Mouse (Mus musculus): Measurements from ENCODE around the gene Ptprn2. TPM values are rescaled to one million over a fixed set of nuclear protein-coding genes. Genes with fewer than 3 reads are reported as not detected.
"Not testable (repeated sequence)": the region's sequence is repeated elsewhere in the genome, so short reads cannot be mapped to it uniquely, and the experiment has no call there.

Ptprn2 gene
- polyA plus RNA-seq, 1 experiment from 2014 or later = 0.79 TPM

DNA sequence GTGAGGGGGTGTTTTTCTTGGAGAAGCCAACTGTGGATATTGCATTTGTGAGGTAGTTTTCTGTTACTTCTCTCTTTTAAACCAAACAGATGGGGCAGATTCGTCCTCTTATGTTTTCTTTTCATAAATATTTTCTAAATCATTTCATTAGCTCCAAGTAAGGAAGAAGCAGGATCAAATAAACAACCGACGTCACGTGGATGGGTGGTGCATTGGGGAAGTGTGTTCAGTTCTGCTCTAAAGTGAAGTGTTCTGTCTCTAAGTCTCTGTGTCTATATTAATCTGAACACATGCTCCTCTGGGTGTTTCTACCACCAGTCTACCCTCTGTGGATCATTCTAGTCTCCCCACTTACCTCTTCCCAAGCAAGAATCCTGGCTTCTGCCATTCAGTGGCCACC, 70.4 kb downstream of the Ptprn2 start:
- Histone ChIP-seq H3K36me3 (replicated peaks; ENCODE audit: control insufficient read depth, insufficient read depth, low read depth, low read length) (no peaks in the 10 kb centered on the region), H3K9ac (replicated peaks; ENCODE audit: low read length) (no peak overlapping the region), H3K9me3 (replicated peaks; ENCODE audit: control insufficient read depth, low read length) (no peaks in the 10 kb centered on the region), H3K27me3 (ENCODE audit: control insufficient read depth, insufficient read depth, low read length) (no peaks in the 10 kb centered on the region), H3K4me1 (ENCODE audit: control insufficient read depth, insufficient read depth, low read length) (no peaks in the 10 kb centered on the region), H3K27ac (replicated peaks; ENCODE audit: low read depth, low read length) (no peak overlapping the region), H3K4me2 (ENCODE audit: low read depth, low read length) (no peak overlapping the region), H3K4me3 (ENCODE audit: low read depth, low read length) (no peak overlapping the region)
- ATAC-seq (replicated peaks; ENCODE audit: insufficient number of reproducible peaks, low FRiP score, low TSS enrichment, low read depth) = no peak
- DNase-seq (ENCODE audit: low spot score) = no peak
- 79% methylated on average over 4 of the region's 4 CpGs for WGBS

DNA sequence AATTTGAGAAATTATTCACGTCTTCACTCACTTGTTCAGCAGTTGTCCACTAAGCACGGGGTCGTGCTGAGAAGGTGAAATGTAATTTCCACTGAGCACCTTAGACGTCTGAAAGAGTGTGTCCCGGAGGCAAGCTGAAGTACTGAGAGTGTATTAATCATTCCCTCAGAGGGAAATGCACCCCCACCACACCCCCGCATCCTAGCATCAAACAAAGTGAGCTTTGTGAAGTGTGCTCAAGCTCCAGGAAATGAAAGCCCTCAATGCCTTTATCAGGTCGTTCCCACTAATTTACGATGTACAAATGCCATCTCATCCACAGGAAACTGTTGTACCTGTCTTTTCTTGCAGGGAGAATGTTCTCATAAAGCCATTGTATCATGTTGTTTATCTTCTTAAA, 78.9 kb downstream of the Ptprn2 start:
- Histone ChIP-seq H3K27me3 (ENCODE audit: control insufficient read depth, insufficient read depth, low read length) (no peaks in the 10 kb centered on the region), H3K27ac (replicated peaks; ENCODE audit: low read depth, low read length) (no peak overlapping the region), H3K4me2 (ENCODE audit: low read depth, low read length) (no peak overlapping the region), H3K9me3 (replicated peaks; ENCODE audit: control insufficient read depth, low read length) (no peaks in the 10 kb centered on the region), H3K4me1 (ENCODE audit: control insufficient read depth, insufficient read depth, low read length) (no peaks in the 10 kb centered on the region), H3K36me3 (replicated peaks; ENCODE audit: control insufficient read depth, insufficient read depth, low read depth, low read length) (no peaks in the 10 kb centered on the region), H3K4me3 (ENCODE audit: low read depth, low read length) (no peak overlapping the region), H3K9ac (replicated peaks; ENCODE audit: low read length) (no peak overlapping the region)
- no peak for DNase-seq (ENCODE audit: low spot score)
- 67% methylated on average over 8 of the region's 8 CpGs for WGBS
- ATAC-seq (replicated peaks; ENCODE audit: insufficient number of reproducible peaks, low FRiP score, low TSS enrichment, low read depth) = no peak

DNA sequence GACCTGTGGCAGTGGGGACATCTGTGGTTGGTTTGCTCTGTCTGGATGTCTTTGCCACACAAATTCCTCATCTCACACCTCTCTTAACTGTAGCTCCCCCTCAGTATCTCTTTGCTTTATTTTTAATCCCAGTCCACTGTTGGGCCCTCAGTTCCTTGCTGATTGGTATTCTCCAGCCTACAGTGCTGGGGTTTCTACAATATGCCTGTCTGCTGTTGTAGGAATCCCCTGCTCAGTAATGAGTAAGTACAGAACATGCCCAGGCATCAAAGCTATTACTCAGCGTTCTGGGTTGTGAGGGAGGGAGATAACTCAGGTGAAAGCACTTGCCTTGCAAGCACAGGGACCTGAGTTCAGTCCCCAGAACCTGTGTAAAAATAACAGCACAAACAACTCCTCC, 81.2 kb downstream of the Ptprn2 start:
- H3K4me2 ChIP-seq (ENCODE audit: low read depth, low read length) = no peak overlapping the region
- H3K9me3 ChIP-seq (replicated peaks; ENCODE audit: control insufficient read depth, low read length) = no peaks in the 10 kb centered on the region
- ATAC-seq (replicated peaks; ENCODE audit: insufficient number of reproducible peaks, low FRiP score, low TSS enrichment, low read depth) (no peak), DNase-seq (ENCODE audit: low spot score) (no peak)
- no peak overlapping the region for H3K9ac ChIP-seq (replicated peaks; ENCODE audit: low read length)
- 70% methylated on average over 1 of the region's 1 CpGs for WGBS
- H3K4me1 ChIP-seq (ENCODE audit: control insufficient read depth, insufficient read depth, low read length) = no peaks in the 10 kb centered on the region
- no peaks in the 10 kb centered on the region for H3K27me3 ChIP-seq (ENCODE audit: control insufficient read depth, insufficient read depth, low read length)
- H3K36me3 ChIP-seq (replicated peaks; ENCODE audit: control insufficient read depth, insufficient read depth, low read depth, low read length) = no peaks in the 10 kb centered on the region
- H3K4me3 ChIP-seq (ENCODE audit: low read depth, low read length) = no peak overlapping the region
- H3K27ac ChIP-seq (replicated peaks; ENCODE audit: low read depth, low read length) = no peak overlapping the region

DNA sequence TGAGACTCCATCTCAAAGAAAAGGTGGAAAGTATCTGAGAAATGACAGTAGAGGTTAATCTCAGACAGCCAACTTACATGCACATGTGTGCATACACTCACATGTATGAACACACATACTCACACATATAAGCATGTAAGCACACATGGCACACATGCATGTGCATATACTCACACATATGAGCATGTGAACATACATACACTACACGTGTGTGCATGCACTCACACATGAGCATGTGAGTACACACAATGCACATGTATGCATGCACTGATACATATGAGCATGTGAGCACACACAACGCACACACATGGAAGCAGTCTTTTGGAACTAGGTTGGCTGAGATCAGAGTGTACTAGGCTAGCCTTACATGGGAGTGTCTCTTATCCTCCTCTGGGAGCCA, 81.7 kb downstream of the Ptprn2 start:
- H3K9me3 ChIP-seq (replicated peaks; ENCODE audit: control insufficient read depth, low read length) = no peaks in the 10 kb centered on the region
- no peaks in the 10 kb centered on the region for H3K4me1 ChIP-seq (ENCODE audit: control insufficient read depth, insufficient read depth, low read length)
- no peak overlapping the region for H3K4me2 ChIP-seq (ENCODE audit: low read depth, low read length)
- H3K27me3 ChIP-seq (ENCODE audit: control insufficient read depth, insufficient read depth, low read length) = no peaks in the 10 kb centered on the region
- H3K9ac ChIP-seq (replicated peaks; ENCODE audit: low read length) = no peak overlapping the region
- ATAC-seq (replicated peaks; ENCODE audit: insufficient number of reproducible peaks, low FRiP score, low TSS enrichment, low read depth) (no peak), DNase-seq (ENCODE audit: low spot score) (no peak)
- no peak overlapping the region for H3K27ac ChIP-seq (replicated peaks; ENCODE audit: low read depth, low read length)
- 82% methylated on average over 2 of the region's 2 CpGs for WGBS
- H3K4me3 ChIP-seq (ENCODE audit: low read depth, low read length) = no peak overlapping the region
- H3K36me3 ChIP-seq (replicated peaks; ENCODE audit: control insufficient read depth, insufficient read depth, low read depth, low read length) = no peaks in the 10 kb centered on the region

DNA sequence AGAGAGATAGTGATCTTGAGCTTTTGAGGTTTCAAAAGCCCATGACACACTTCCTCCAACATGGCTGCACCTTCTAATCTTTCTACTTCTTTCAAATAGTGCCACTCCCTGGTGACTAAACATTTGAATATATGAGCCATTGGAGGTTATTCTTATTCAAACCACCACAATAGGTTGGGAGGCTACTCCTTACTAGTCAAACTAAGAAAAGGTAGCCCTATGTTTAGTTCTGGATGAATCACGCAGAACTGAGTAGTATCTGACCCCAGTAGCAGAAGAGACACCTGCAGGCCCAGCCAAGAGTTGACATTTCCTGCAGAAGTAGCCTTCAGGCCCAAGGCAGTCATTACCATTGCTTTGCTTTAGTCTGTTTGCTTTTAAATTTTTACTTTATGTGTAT, 84.0 kb downstream of the Ptprn2 start:
- Histone ChIP-seq H3K4me2 (ENCODE audit: low read depth, low read length) (no peak overlapping the region), H3K36me3 (replicated peaks; ENCODE audit: control insufficient read depth, insufficient read depth, low read depth, low read length) (no peaks in the 10 kb centered on the region), H3K4me3 (ENCODE audit: low read depth, low read length) (no peak overlapping the region), H3K9ac (replicated peaks; ENCODE audit: low read length) (no peak overlapping the region), H3K4me1 (ENCODE audit: control insufficient read depth, insufficient read depth, low read length) (no peaks in the 10 kb centered on the region), H3K27ac (replicated peaks; ENCODE audit: low read depth, low read length) (no peak overlapping the region), H3K9me3 (replicated peaks; ENCODE audit: control insufficient read depth, low read length) (no peaks in the 10 kb centered on the region), H3K27me3 (ENCODE audit: control insufficient read depth, insufficient read depth, low read length) (no peaks in the 10 kb centered on the region)
- 81% methylated on average over 1 of the region's 1 CpGs for WGBS
- ATAC-seq (replicated peaks; ENCODE audit: insufficient number of reproducible peaks, low FRiP score, low TSS enrichment, low read depth) (no peak), DNase-seq (ENCODE audit: low spot score) (no peak)

DNA sequence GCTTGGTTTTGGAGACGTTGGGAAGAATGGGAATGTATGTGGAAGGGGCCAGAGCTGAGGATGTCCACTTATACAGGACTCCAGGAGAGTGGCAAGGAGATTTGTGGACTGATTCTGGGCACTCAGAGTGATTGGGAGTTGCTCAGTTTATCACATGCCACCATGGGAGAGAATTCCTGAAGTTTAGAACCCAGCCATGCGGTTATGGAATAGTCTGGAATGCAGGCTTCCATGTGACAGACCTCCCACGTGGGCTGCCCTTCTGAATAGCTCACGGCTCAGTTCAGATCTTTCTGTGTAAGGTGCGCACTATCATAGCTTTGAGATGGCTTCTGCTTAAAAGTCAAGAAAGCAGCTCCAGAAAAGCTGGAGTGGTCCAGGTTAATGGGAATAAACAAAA, 88.6 kb downstream of the Ptprn2 start:
- no peak for DNase-seq (ENCODE audit: low spot score)
- H3K36me3 ChIP-seq (replicated peaks; ENCODE audit: control insufficient read depth, insufficient read depth, low read depth, low read length) = no peaks in the 10 kb centered on the region
- no peak overlapping the region for H3K4me3 ChIP-seq (ENCODE audit: low read depth, low read length)
- no peak overlapping the region for H3K27ac ChIP-seq (replicated peaks; ENCODE audit: low read depth, low read length)
- H3K9ac ChIP-seq (replicated peaks; ENCODE audit: low read length) = no peak overlapping the region
- H3K4me2 ChIP-seq (ENCODE audit: low read depth, low read length) = no peak overlapping the region
- H3K4me1 ChIP-seq (ENCODE audit: control insufficient read depth, insufficient read depth, low read length) = no peaks in the 10 kb centered on the region
- no peaks in the 10 kb centered on the region for H3K27me3 ChIP-seq (ENCODE audit: control insufficient read depth, insufficient read depth, low read length)
- ATAC-seq (replicated peaks; ENCODE audit: insufficient number of reproducible peaks, low FRiP score, low TSS enrichment, low read depth) = no peak
- 70% methylated on average over 5 of the region's 5 CpGs for WGBS
- no peaks in the 10 kb centered on the region for H3K9me3 ChIP-seq (replicated peaks; ENCODE audit: control insufficient read depth, low read length)

DNA sequence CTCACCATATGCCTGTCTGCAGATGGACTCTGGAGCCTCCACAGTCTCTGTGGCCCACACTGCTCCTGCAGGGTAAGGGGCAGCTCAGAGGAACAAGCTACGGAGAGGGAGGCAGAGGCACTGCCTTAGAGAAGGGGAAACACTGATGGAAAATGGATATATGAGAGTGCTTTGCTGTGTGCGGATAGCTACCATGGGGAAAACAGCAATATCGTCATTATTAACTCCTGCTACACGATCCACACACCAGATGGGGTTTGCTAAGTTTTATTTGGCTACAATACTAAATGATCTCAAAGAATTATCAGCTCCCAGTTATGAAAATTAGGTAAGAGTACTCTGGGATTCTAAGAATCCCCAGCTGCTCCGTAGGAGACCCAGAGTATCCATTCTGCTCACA, 89.2 kb downstream of the Ptprn2 start:
- ATAC-seq (replicated peaks; ENCODE audit: insufficient number of reproducible peaks, low FRiP score, low TSS enrichment, low read depth) = no peak
- WGBS = 78% methylated on average over 5 of the region's 5 CpGs
- no peaks in the 10 kb centered on the region for H3K4me1 ChIP-seq (ENCODE audit: control insufficient read depth, insufficient read depth, low read length)
- H3K9ac ChIP-seq (replicated peaks; ENCODE audit: low read length) = no peak overlapping the region
- no peak overlapping the region for H3K4me3 ChIP-seq (ENCODE audit: low read depth, low read length)
- no peak for DNase-seq (ENCODE audit: low spot score)
- no peak overlapping the region for H3K4me2 ChIP-seq (ENCODE audit: low read depth, low read length)
- no peak overlapping the region for H3K27ac ChIP-seq (replicated peaks; ENCODE audit: low read depth, low read length)
- no peaks in the 10 kb centered on the region for H3K27me3 ChIP-seq (ENCODE audit: control insufficient read depth, insufficient read depth, low read length)
- no peaks in the 10 kb centered on the region for H3K36me3 ChIP-seq (replicated peaks; ENCODE audit: control insufficient read depth, insufficient read depth, low read depth, low read length)
- H3K9me3 ChIP-seq (replicated peaks; ENCODE audit: control insufficient read depth, low read length) = no peaks in the 10 kb centered on the region

DNA sequence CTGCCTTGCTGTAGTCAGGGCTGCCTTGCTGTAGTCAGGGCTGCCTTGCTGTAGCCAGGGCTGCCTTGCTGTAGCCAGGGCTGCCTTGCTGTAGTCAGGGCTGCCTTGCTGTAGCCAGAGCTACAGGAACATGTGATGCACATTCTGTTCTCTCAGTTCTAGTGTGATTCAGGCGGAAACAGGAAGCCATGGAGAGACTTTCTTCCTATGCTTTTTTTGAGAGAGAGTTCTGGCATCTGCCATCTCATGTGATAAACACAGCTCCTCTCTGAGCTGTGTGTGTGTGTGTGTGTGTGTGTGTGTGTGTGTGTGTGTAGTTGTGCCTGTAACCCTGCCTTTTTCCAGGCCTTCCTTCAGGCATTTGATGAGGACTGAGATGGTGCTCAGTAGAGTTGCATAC, 92.4 kb downstream of the Ptprn2 start:
- H3K4me2 ChIP-seq (ENCODE audit: low read depth, low read length); H3K9ac ChIP-seq (replicated peaks; ENCODE audit: low read length); H3K4me1 ChIP-seq (ENCODE audit: control insufficient read depth, insufficient read depth, low read length); H3K36me3 ChIP-seq (replicated peaks; ENCODE audit: control insufficient read depth, insufficient read depth, low read depth, low read length); H3K4me3 ChIP-seq (ENCODE audit: low read depth, low read length); ATAC-seq (replicated peaks; ENCODE audit: insufficient number of reproducible peaks, low FRiP score, low TSS enrichment, low read depth); H3K27me3 ChIP-seq (ENCODE audit: control insufficient read depth, insufficient read depth, low read length); DNase-seq (ENCODE audit: low spot score); H3K9me3 ChIP-seq (replicated peaks; ENCODE audit: control insufficient read depth, low read length); H3K27ac ChIP-seq (replicated peaks; ENCODE audit: low read depth, low read length): not testable (repeated sequence)
- 44% methylated on average over 1 of the region's 1 CpGs for WGBS
